Mouse (Mus musculus): ENCODE measurements at regions not wholly inside any gene's neighbourhood (a gene's known extent, or its start where the extent isn't known, plus 50 kb on each side); places are given as distances from the start of the nearest gene placed in this dataset.

GRCm38 (mm10) chr11:43979406-43979805, 78.4 kb upstream of the Adra1b start:
- WGBS, result 72% methylated on average over 7 of the region's 7 CpGs
- Histone ChIP-seq H3K4me3 (ENCODE audit: low read depth, low read length) (no peak overlapping the region), H3K9ac (replicated peaks; ENCODE audit: low read depth, low read length) (no peak overlapping the region), H3K36me3 (ENCODE audit: control insufficient read depth, insufficient read depth, low read length) (no peaks in the 10 kb centered on the region), H3K4me2 (replicated peaks; ENCODE audit: low read depth, low read length) (no peak overlapping the region), H3K27ac (ENCODE audit: low read length) (no peak overlapping the region), H3K4me1 (ENCODE audit: control insufficient read depth, insufficient read depth, low read length) (no peaks in the 10 kb centered on the region), H3K27me3 (ENCODE audit: control insufficient read depth, insufficient read depth, low read length) (no peaks in the 10 kb centered on the region), H3K9me3 (ENCODE audit: control insufficient read depth, low read depth, low read length) (no peaks in the 10 kb centered on the region)
- no peak for ATAC-seq (ENCODE audit: insufficient number of reproducible peaks, insufficient read depth, low FRiP score, low read depth)

DNA sequence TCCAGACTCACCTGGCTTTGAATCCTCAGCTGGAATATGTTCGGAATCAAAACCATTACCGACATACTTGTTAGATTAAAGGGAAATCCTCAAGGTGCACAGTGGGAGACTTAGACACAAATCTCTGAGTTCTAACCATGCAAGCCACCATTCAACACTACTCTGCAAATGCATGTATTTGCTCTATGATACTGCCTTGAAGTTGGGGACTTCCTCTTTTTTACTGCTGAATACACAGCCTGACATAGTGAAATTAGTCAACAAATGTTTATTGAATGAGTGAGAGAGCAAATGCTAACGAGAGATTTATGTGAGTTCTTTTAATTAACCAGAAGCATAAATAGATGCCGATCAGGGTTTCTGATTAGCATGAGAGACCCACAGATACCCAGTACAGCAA, 79.4 kb upstream of the Adra1b start:
- Histone ChIP-seq H3K9me3 (ENCODE audit: control insufficient read depth, low read depth, low read length) (no peaks in the 10 kb centered on the region), H3K4me3 (ENCODE audit: low read depth, low read length) (no peak overlapping the region), H3K4me1 (ENCODE audit: control insufficient read depth, insufficient read depth, low read length) (no peaks in the 10 kb centered on the region), H3K36me3 (ENCODE audit: control insufficient read depth, insufficient read depth, low read length) (no peaks in the 10 kb centered on the region), H3K27ac (ENCODE audit: low read length) (no peak overlapping the region), H3K4me2 (replicated peaks; ENCODE audit: low read depth, low read length) (no peak overlapping the region), H3K9ac (replicated peaks; ENCODE audit: low read depth, low read length) (no peak overlapping the region), H3K27me3 (ENCODE audit: control insufficient read depth, insufficient read depth, low read length) (no peaks in the 10 kb centered on the region)
- 89% methylated on average over 4 of the region's 4 CpGs for WGBS
- no peak for ATAC-seq (ENCODE audit: insufficient number of reproducible peaks, insufficient read depth, low FRiP score, low read depth)

DNA sequence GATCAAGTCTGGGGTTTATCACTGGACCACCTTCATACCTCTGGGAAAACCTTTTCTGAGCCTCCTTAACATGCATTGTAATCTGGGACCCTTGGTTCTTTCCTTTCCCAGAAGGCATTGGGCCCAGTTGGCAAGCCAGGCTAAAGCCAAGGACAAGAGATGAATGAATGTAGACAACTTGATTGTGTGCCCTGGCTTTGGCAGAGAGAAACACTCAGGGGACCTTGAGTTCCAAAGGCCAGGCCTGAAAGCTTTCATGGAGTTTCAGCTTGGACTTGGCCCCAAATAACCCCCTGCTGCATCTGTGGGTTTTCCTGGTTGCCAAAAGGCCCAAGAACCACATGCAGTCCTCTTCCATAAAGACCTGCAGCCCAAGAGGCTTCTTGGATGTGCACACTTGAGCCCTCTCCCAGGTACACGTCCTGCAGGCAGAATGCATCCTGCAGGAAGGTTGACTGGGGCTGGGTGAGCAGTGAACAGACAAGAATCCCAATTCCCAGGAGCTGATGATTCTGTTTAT, 89.0 kb upstream of the Adra1b start:
- H3K36me3 ChIP-seq (ENCODE audit: control insufficient read depth, insufficient read depth, low read length), result no peaks in the 10 kb centered on the region

DNA sequence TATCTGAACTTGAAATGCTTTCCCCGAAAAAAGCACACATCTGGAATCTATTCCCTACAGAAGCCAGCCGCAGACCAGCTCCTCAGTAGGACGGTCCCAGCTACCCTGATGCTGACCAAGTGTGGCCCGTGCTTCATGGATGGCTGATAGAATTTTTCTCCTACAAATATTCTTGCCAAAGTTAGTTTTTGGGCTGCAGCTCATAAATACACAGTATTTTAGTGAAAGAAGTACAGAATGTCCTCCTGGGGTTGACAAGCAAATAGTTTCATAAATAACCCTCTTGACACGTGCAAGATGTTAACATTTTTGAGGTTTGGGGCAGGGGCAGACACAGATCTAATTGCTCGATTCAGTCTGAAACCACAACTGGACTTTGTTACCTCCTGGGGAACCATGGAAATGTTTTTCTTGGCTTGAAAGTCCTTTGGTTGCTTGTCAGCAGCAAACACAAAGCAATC, 91.0 kb upstream of the Adra1b start:
- no peak overlapping the region for H3K4me2 ChIP-seq (replicated peaks; ENCODE audit: low read depth, low read length)
- ATAC-seq (ENCODE audit: insufficient number of reproducible peaks, insufficient read depth, low FRiP score, low read depth), result no peak
- H3K27ac ChIP-seq (ENCODE audit: low read length), result no peak overlapping the region
- no peaks in the 10 kb centered on the region for H3K9me3 ChIP-seq (ENCODE audit: control insufficient read depth, low read depth, low read length)
- H3K4me3 ChIP-seq (ENCODE audit: low read depth, low read length), result no peak overlapping the region
- 62% methylated on average over 6 of the region's 6 CpGs for WGBS
- no peaks in the 10 kb centered on the region for H3K4me1 ChIP-seq (ENCODE audit: control insufficient read depth, insufficient read depth, low read length)
- H3K9ac ChIP-seq (replicated peaks; ENCODE audit: low read depth, low read length), result no peak overlapping the region
- H3K27me3 ChIP-seq (ENCODE audit: control insufficient read depth, insufficient read depth, low read length), result no peaks in the 10 kb centered on the region
- H3K36me3 ChIP-seq (ENCODE audit: control insufficient read depth, insufficient read depth, low read length), result no peaks in the 10 kb centered on the region

More for the DNA sequence above, 89.0 kb upstream of the Adra1b start:
- Histone ChIP-seq H3K4me2 (replicated peaks; ENCODE audit: low read depth, low read length) (no peak overlapping the region), H3K9me3 (ENCODE audit: control insufficient read depth, low read depth, low read length) (no peaks in the 10 kb centered on the region), H3K4me1 (ENCODE audit: control insufficient read depth, insufficient read depth, low read length) (no peaks in the 10 kb centered on the region), H3K27ac (ENCODE audit: low read length) (no peak overlapping the region), H3K9ac (replicated peaks; ENCODE audit: low read depth, low read length) (no peak overlapping the region), H3K4me3 (ENCODE audit: low read depth, low read length) (no peak overlapping the region), H3K27me3 (ENCODE audit: control insufficient read depth, insufficient read depth, low read length) (no peaks in the 10 kb centered on the region)
- 64% methylated on average over 1 of the region's 1 CpGs for WGBS
- ATAC-seq (ENCODE audit: insufficient number of reproducible peaks, insufficient read depth, low FRiP score, low read depth), result no peak

DNA sequence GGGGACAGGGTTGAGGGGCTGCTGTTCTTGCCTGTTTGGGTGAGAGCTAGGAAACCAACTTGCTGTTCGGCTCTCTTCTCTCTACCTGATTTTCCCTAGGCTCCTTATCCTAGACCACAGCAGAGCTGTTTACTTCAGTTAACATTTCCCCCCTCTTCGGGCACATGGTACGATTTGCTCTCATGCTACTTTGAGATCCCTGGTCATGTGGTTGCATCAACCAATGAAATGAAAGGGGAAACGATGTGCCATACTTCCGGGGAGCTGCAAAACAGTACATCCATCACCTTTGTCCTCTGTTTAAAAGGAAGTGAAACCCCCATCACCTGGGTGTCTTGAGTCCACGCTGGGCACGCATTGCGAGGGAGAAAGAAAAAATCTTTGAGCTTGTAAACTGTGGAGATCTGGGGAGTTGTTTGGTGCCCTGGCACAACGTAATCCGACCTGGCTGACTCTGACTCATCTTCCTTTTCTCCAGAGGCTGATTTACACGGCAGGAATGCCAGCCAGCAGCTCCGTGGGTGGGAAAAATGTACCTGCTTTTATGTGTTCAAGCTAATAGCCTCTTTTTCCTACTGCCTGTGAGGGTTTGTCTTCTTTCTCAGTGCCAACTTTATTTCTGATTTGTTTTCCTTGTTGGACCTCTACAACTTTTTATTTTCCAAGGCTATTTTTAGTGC, 97.2 kb upstream of the Adra1b start:
- ATAC-seq (ENCODE audit: insufficient number of reproducible peaks, insufficient read depth, low FRiP score, low read depth), result no peak
- Histone ChIP-seq H3K4me2 (replicated peaks; ENCODE audit: low read depth, low read length) (no peak overlapping the region), H3K27ac (ENCODE audit: low read length) (no peak overlapping the region), H3K4me1 (ENCODE audit: control insufficient read depth, insufficient read depth, low read length) (peaks cover 4% of the 10 kb centered on the region; the same call in 1 of the 2 replicates), H3K27me3 (ENCODE audit: control insufficient read depth, insufficient read depth, low read length) (no peaks in the 10 kb centered on the region), H3K9ac (replicated peaks; ENCODE audit: low read depth, low read length) (no peak overlapping the region), H3K36me3 (ENCODE audit: control insufficient read depth, insufficient read depth, low read length) (no peaks in the 10 kb centered on the region), H3K9me3 (ENCODE audit: control insufficient read depth, low read depth, low read length) (no peaks in the 10 kb centered on the region), H3K4me3 (ENCODE audit: low read depth, low read length) (no peak overlapping the region)
- WGBS, result 59% methylated on average over 12 of the region's 12 CpGs

GRCm38 (mm10) chr11:44000056-44000455, 99.0 kb upstream of the Adra1b start:
- Histone ChIP-seq H3K9me3 (ENCODE audit: control insufficient read depth, low read depth, low read length) (no peaks in the 10 kb centered on the region), H3K4me1 (ENCODE audit: control insufficient read depth, insufficient read depth, low read length) (peaks cover 4% of the 10 kb centered on the region; the same call in 1 of the 2 replicates), H3K9ac (replicated peaks; ENCODE audit: low read depth, low read length) (no peak overlapping the region), H3K4me3 (ENCODE audit: low read depth, low read length) (no peak overlapping the region), H3K36me3 (ENCODE audit: control insufficient read depth, insufficient read depth, low read length) (no peaks in the 10 kb centered on the region), H3K27ac (ENCODE audit: low read length) (no peak overlapping the region), H3K27me3 (ENCODE audit: control insufficient read depth, insufficient read depth, low read length) (no peaks in the 10 kb centered on the region), H3K4me2 (replicated peaks; ENCODE audit: low read depth, low read length) (no peak overlapping the region)
- ATAC-seq (ENCODE audit: insufficient number of reproducible peaks, insufficient read depth, low FRiP score, low read depth), result no peak
- WGBS, result 92% methylated on average over 4 of the region's 4 CpGs

DNA sequence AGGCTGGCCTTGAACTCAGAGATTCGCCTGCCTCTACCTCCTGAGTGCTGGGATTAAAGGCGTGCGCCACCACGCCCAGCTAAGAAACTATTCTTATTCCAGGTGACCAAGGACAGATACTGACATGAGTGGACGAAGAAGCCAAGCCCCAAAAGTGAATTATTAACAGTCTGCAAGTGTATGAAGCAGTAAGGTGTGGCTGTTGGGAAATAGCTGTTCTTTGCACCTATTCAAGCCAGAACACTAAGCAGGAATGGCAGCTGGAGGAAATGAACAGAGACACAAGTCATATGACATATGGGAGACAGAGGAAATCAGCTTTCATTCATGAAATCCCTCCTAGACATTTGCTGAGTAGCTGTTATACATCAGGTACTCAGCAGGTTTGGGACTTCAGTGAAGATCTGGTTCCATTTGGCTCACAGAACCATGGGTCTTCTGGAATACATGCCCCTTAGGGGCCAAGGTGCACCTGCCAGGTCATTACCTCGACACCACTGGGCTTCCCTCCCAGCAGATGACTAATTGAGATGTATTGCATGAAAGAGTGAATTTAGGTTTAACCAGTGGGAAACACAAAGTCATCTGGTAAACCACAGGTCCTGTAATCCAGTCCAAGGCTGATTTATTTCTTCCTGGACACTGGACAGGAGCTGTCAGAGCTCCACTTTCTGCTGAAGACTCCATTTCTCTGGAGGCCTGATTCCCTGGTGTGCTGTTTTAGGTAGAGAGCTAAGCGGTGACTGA, 101.0 kb upstream of the Adra1b start:
- Histone ChIP-seq H3K9ac (replicated peaks; ENCODE audit: low read depth, low read length) (no peak overlapping the region), H3K27me3 (ENCODE audit: control insufficient read depth, insufficient read depth, low read length) (no peaks in the 10 kb centered on the region), H3K4me2 (replicated peaks; ENCODE audit: low read depth, low read length) (no peak overlapping the region), H3K9me3 (ENCODE audit: control insufficient read depth, low read depth, low read length) (no peaks in the 10 kb centered on the region), H3K36me3 (ENCODE audit: control insufficient read depth, insufficient read depth, low read length) (no peaks in the 10 kb centered on the region), H3K4me1 (ENCODE audit: control insufficient read depth, insufficient read depth, low read length) (peaks cover 4% of the 10 kb centered on the region; the same call in 1 of the 2 replicates), H3K27ac (ENCODE audit: low read length) (no peak overlapping the region), H3K4me3 (ENCODE audit: low read depth, low read length) (no peak overlapping the region)
- no peak for ATAC-seq (ENCODE audit: insufficient number of reproducible peaks, insufficient read depth, low FRiP score, low read depth)
- 69% methylated on average over 7 of the region's 7 CpGs for WGBS

- Histone ChIP-seq H3K27ac (ENCODE audit: low read length) (no peak overlapping the region), H3K4me1 (ENCODE audit: control insufficient read depth, insufficient read depth, low read length) (peaks cover 4% of the 10 kb centered on the region; the same call in 1 of the 2 replicates), H3K4me2 (replicated peaks; ENCODE audit: low read depth, low read length) (no peak overlapping the region), H3K27me3 (ENCODE audit: control insufficient read depth, insufficient read depth, low read length) (no peaks in the 10 kb centered on the region), H3K9ac (replicated peaks; ENCODE audit: low read depth, low read length) (no peak overlapping the region), H3K9me3 (ENCODE audit: control insufficient read depth, low read depth, low read length) (no peaks in the 10 kb centered on the region), H3K36me3 (ENCODE audit: control insufficient read depth, insufficient read depth, low read length) (no peaks in the 10 kb centered on the region), H3K4me3 (ENCODE audit: low read depth, low read length) (no peak overlapping the region)
- WGBS, result 54% methylated on average over 6 of the region's 6 CpGs
- ATAC-seq (ENCODE audit: insufficient number of reproducible peaks, insufficient read depth, low FRiP score, low read depth), result no peak
Measured at GRCm38 (mm10) chr11:44002716-44003522, 101.9 kb upstream of the Adra1b start.

Data from stomach, embryonic 14.5 days (tissue).